Mouse (Mus musculus) heart, embryonic 15.5 days (tissue): ENCODE measurements around the gene Adgrb3. TPM values are rescaled to one million over a fixed set of nuclear protein-coding genes. Genes with fewer than 3 reads are reported as not detected.
"Not testable (repeated sequence)": the region's sequence is repeated elsewhere in the genome, so short reads cannot be mapped to it uniquely, and the experiment has no call there.

Experiments used
- ATAC-seq: fragments of 200-750 bp; cut with Nextera tagmentation; replicated peaks from 2 replicates; pipeline ENCODE4 v1.8.0; 2017; ENCODE audit warnings: low read depth, moderate TSS enrichment; ENCODE audit not compliant: insufficient number of reproducible peaks, insufficient read depth, low FRiP score
- H3K27ac ChIP-seq: fragments of 300-500 bp; sonication (generic); 2 replicates; pipeline ENCODE4 v1.5.1; 2015; ENCODE audit warnings: mild to moderate bottlenecking, inconsistent platforms
- H3K27me3 ChIP-seq: fragments of 300-500 bp; sonication (generic); 2 replicates; pipeline ENCODE4 v1.6.1; 2015; ENCODE audit warnings: inconsistent platforms
- H3K36me3 ChIP-seq: fragments of 300-500 bp; sonication (generic); 2 replicates; pipeline ENCODE4 v1.6.1; 2015; ENCODE audit warnings: mild to moderate bottlenecking, inconsistent platforms
- H3K4me1 ChIP-seq: fragments of 300-500 bp; sonication (generic); replicated peaks from 2 replicates; pipeline ENCODE4 v1.6.1; 2015; ENCODE audit warnings: inconsistent platforms
- H3K4me2 ChIP-seq: fragments of 300-500 bp; sonication (generic); 2 replicates; pipeline ENCODE4 v1.6.1; 2015; ENCODE audit warnings: inconsistent platforms, mild to moderate bottlenecking, moderate library complexity
- H3K4me3 ChIP-seq: fragments of 300-500 bp; sonication (generic); 2 replicates; pipeline ENCODE4 v1.5.1; 2015; ENCODE audit warnings: mild to moderate bottlenecking, inconsistent platforms
- H3K9ac ChIP-seq: fragments of 300-500 bp; sonication (generic); 2 replicates; pipeline ENCODE4 v1.6.1; 2015; ENCODE audit warnings: mild to moderate bottlenecking, inconsistent platforms
- H3K9me3 ChIP-seq: fragments of 300-500 bp; sonication (generic); replicated peaks from 2 replicates; pipeline ENCODE4 v1.6.1; 2016; ENCODE audit warnings: inconsistent platforms
- WGBS: fragments of 180-500 bp; shearing (Covaris S2); methylation state at CpG from one replicate; pipeline ENCODE4 v1.1.7; 2015; ENCODE audit warnings: mixed read lengths; 5-methylcytosine and 5-hydroxymethylcytosine counted together
- polyA plus RNA-seq: library from polyadenylated mRNA; unstranded; fragments of >200 nt; fragmentation: Nextera tagmentation; extraction: Ambion mirVana; gene quantifications from 2 replicates; pipeline ENCODE4 v1.2.1, GENCODE M21; 2015

Gene Adgrb3
- polyA plus RNA-seq, 1 experiment from 2014 or later = 0.18 TPM

GRCm38 (mm10) chr1:25034161-25034560 lies 795.3 kb downstream of the Adgrb3 start:
- Histone ChIP-seq H3K27ac (no peak overlapping the region), H3K9me3 (no peaks in the 10 kb centered on the region), H3K4me3 (no peak overlapping the region), H3K9ac (no peak overlapping the region), H3K27me3 (no peaks in the 10 kb centered on the region), H3K4me2 (no peak overlapping the region), H3K4me1 (no peaks in the 10 kb centered on the region), H3K36me3 (no peaks in the 10 kb centered on the region)
- ATAC-seq = no peak
- 80% methylated on average over 10 of the region's 10 CpGs for WGBS

GRCm38 (mm10) chr1:25033155-25034095 lies 796.1 kb downstream of the Adgrb3 start:
- no peak overlapping the region for H3K4me3 ChIP-seq
- no peaks in the 10 kb centered on the region for H3K36me3 ChIP-seq
- H3K9ac ChIP-seq = no peak overlapping the region
- H3K4me1 ChIP-seq = no peaks in the 10 kb centered on the region
- H3K27me3 ChIP-seq = no peaks in the 10 kb centered on the region
- no peak overlapping the region for H3K27ac ChIP-seq
- H3K9me3 ChIP-seq = no peaks in the 10 kb centered on the region
- H3K4me2 ChIP-seq = no peak overlapping the region
- 66% methylated on average over 8 of the region's 8 CpGs for WGBS
- no peak for ATAC-seq

- Histone ChIP-seq H3K4me1 (no peaks in the 10 kb centered on the region), H3K36me3 (no peaks in the 10 kb centered on the region), H3K27me3 (no peaks in the 10 kb centered on the region), H3K9me3 (no peaks in the 10 kb centered on the region), H3K4me3 (no peak overlapping the region), H3K27ac (no peak overlapping the region), H3K4me2 (no peak overlapping the region), H3K9ac (no peak overlapping the region)
- ATAC-seq = no peak
- WGBS = 67% methylated on average over 3 of the region's 3 CpGs
Measured at GRCm38 (mm10) chr1:25023156-25023555, 806.4 kb downstream of the Adgrb3 start.

GRCm38 (mm10) chr1:25017851-25018250 lies 811.7 kb downstream of the Adgrb3 start:
- not testable (repeated sequence) for H3K27ac ChIP-seq, H3K9ac ChIP-seq, H3K4me3 ChIP-seq, H3K4me1 ChIP-seq, H3K9me3 ChIP-seq, ATAC-seq, H3K36me3 ChIP-seq, H3K4me2 ChIP-seq, H3K27me3 ChIP-seq
- WGBS = 52% methylated on average over 7 of the region's 8 CpGs
